Mouse (Mus musculus): ENCODE results near the gene Mpl.

- TF ChIP-seq CTCF (IDR thresholded peaks at IDR 0.05; ENCODE audit: extremely low read depth, insufficient read depth, insufficient read length, insufficient replicate concordance) (no peak), POLR2A (IDR thresholded peaks at IDR 0.05; ENCODE audit: low read depth, low read length) (no peak)
These were observed 55.9 kb downstream of the Mpl start for GRCm38 (mm10) chr4:118401421-118401820.

Data from spleen, adult 2 months (tissue).